Mouse (Mus musculus): Measurements from ENCODE around the gene Gpc6. TPM values are rescaled to one million over a fixed set of nuclear protein-coding genes. Genes with fewer than 3 reads are reported as not detected.

The Gpc6 gene
- polyA plus RNA-seq, 1 experiment from 2014 or later = 42.5 TPM

GRCm38 (mm10) chr14:117061078-117061477 lies 136.0 kb downstream of the Gpc6 start:
- no peaks in the 10 kb centered on the region for H3K9me3 ChIP-seq (ENCODE audit: control insufficient read depth, low read length)
- H3K27ac ChIP-seq (replicated peaks; ENCODE audit: low read depth, low read length) = no peak overlapping the region
- no peaks in the 10 kb centered on the region for H3K27me3 ChIP-seq (replicated peaks; ENCODE audit: control insufficient read depth, insufficient read depth, low read length)
- no peak for ATAC-seq (ENCODE audit: low read depth)
- no peak overlapping the region for H3K4me3 ChIP-seq (ENCODE audit: low read depth, low read length)
- no peaks in the 10 kb centered on the region for H3K4me1 ChIP-seq (ENCODE audit: control insufficient read depth, insufficient read depth, low read length)
- H3K4me2 ChIP-seq (ENCODE audit: low read depth, low read length) = no peak overlapping the region
- DNase-seq (ENCODE audit: low spot score) = no peak
- no peak overlapping the region for H3K9ac ChIP-seq (ENCODE audit: low read depth, low read length)
- no peaks in the 10 kb centered on the region for H3K36me3 ChIP-seq (ENCODE audit: control insufficient read depth, insufficient read depth, low read length)
- WGBS = 68% methylated on average over 2 of the region's 2 CpGs

DNA sequence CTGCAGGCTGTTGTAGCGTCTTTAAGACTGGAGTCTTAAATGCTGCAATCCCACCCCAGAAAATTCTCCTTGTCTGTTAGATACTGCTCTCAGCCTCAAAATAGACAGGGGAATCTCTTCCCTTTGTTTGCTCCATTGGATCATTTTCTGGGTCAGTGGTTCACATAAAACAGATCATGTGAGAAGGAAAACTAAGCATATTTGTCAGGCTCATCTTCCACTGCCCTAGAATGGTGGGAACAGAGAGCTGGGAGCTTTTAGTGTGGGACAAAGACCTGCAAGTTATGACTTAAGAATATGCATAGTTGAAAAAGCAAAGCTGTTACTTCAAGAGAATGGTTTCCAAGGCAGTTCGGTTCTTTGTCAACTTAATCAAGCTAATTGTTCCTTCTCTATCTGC lies 136.4 kb downstream of the Gpc6 start:
- Histone ChIP-seq H3K4me3 (ENCODE audit: low read depth, low read length) (no peak overlapping the region), H3K36me3 (ENCODE audit: control insufficient read depth, insufficient read depth, low read length) (no peaks in the 10 kb centered on the region), H3K4me1 (ENCODE audit: control insufficient read depth, insufficient read depth, low read length) (no peaks in the 10 kb centered on the region), H3K4me2 (ENCODE audit: low read depth, low read length) (no peak overlapping the region), H3K9me3 (ENCODE audit: control insufficient read depth, low read length) (no peaks in the 10 kb centered on the region), H3K27ac (replicated peaks; ENCODE audit: low read depth, low read length) (no peak overlapping the region), H3K9ac (ENCODE audit: low read depth, low read length) (no peak overlapping the region), H3K27me3 (replicated peaks; ENCODE audit: control insufficient read depth, insufficient read depth, low read length) (no peaks in the 10 kb centered on the region)
- DNase-seq (ENCODE audit: low spot score) = no peak
- ATAC-seq (ENCODE audit: low read depth) = no peak
- WGBS = 88% methylated on average over 2 of the region's 2 CpGs

- Histone ChIP-seq H3K27ac (replicated peaks; ENCODE audit: low read depth, low read length) (no peak overlapping the region), H3K9me3 (ENCODE audit: control insufficient read depth, low read length) (no peaks in the 10 kb centered on the region), H3K36me3 (ENCODE audit: control insufficient read depth, insufficient read depth, low read length) (no peaks in the 10 kb centered on the region), H3K4me2 (ENCODE audit: low read depth, low read length) (no peak overlapping the region), H3K27me3 (replicated peaks; ENCODE audit: control insufficient read depth, insufficient read depth, low read length) (no peaks in the 10 kb centered on the region), H3K4me1 (ENCODE audit: control insufficient read depth, insufficient read depth, low read length) (no peaks in the 10 kb centered on the region), H3K9ac (ENCODE audit: low read depth, low read length) (no peak overlapping the region), H3K4me3 (ENCODE audit: low read depth, low read length) (no peak overlapping the region)
- peak; percentile 84; the same call in 1 of the 2 replicates for ATAC-seq (ENCODE audit: low read depth)
- DNase-seq (ENCODE audit: low spot score) = peak; percentile 23
- 74% methylated on average over 5 of the region's 5 CpGs for WGBS
Observed at GRCm38 (mm10) chr14:117068179-117068578, 143.1 kb downstream of the Gpc6 start.

- no peaks in the 10 kb centered on the region for H3K36me3 ChIP-seq (ENCODE audit: control insufficient read depth, insufficient read depth, low read length)
- no peaks in the 10 kb centered on the region for H3K4me1 ChIP-seq (ENCODE audit: control insufficient read depth, insufficient read depth, low read length)
- no peak overlapping the region for H3K9ac ChIP-seq (ENCODE audit: low read depth, low read length)
- no peaks in the 10 kb centered on the region for H3K27me3 ChIP-seq (replicated peaks; ENCODE audit: control insufficient read depth, insufficient read depth, low read length)
- ATAC-seq (ENCODE audit: low read depth) = no peak
- H3K4me2 ChIP-seq (ENCODE audit: low read depth, low read length) = no peak overlapping the region
- no peak overlapping the region for H3K27ac ChIP-seq (replicated peaks; ENCODE audit: low read depth, low read length)
- 88% methylated on average over 4 of the region's 4 CpGs for WGBS
- H3K9me3 ChIP-seq (ENCODE audit: control insufficient read depth, low read length) = no peaks in the 10 kb centered on the region
- DNase-seq (ENCODE audit: low spot score) = no peak
- no peak overlapping the region for H3K4me3 ChIP-seq (ENCODE audit: low read depth, low read length)
Observed at GRCm38 (mm10) chr14:117070470-117071085, 145.5 kb downstream of the Gpc6 start.

GRCm38 (mm10) chr14:117093586-117093985 lies 168.5 kb downstream of the Gpc6 start:
- H3K27ac ChIP-seq (replicated peaks; ENCODE audit: low read depth, low read length) = no peak overlapping the region
- H3K9me3 ChIP-seq (ENCODE audit: control insufficient read depth, low read length) = no peaks in the 10 kb centered on the region
- no peaks in the 10 kb centered on the region for H3K4me1 ChIP-seq (ENCODE audit: control insufficient read depth, insufficient read depth, low read length)
- ATAC-seq (ENCODE audit: low read depth) (no peak), DNase-seq (ENCODE audit: low spot score) (no peak)
- 85% methylated on average over 4 of the region's 4 CpGs for WGBS
- H3K36me3 ChIP-seq (ENCODE audit: control insufficient read depth, insufficient read depth, low read length) = no peaks in the 10 kb centered on the region; the same call in 1 of the 2 replicates
- no peak overlapping the region for H3K4me3 ChIP-seq (ENCODE audit: low read depth, low read length)
- H3K9ac ChIP-seq (ENCODE audit: low read depth, low read length) = no peak overlapping the region
- no peaks in the 10 kb centered on the region for H3K27me3 ChIP-seq (replicated peaks; ENCODE audit: control insufficient read depth, insufficient read depth, low read length)
- no peak overlapping the region for H3K4me2 ChIP-seq (ENCODE audit: low read depth, low read length)

GRCm38 (mm10) chr14:117106900-117107299 lies 181.8 kb downstream of the Gpc6 start:
- no peaks in the 10 kb centered on the region for H3K36me3 ChIP-seq (ENCODE audit: control insufficient read depth, insufficient read depth, low read length)
- no peak overlapping the region for H3K4me3 ChIP-seq (ENCODE audit: low read depth, low read length)
- H3K27ac ChIP-seq (replicated peaks; ENCODE audit: low read depth, low read length) = no peak overlapping the region
- H3K9ac ChIP-seq (ENCODE audit: low read depth, low read length) = no peak overlapping the region
- WGBS = 92% methylated on average over 4 of the region's 4 CpGs
- H3K4me2 ChIP-seq (ENCODE audit: low read depth, low read length) = no peak overlapping the region
- ATAC-seq (ENCODE audit: low read depth) (no peak), DNase-seq (ENCODE audit: low spot score) (no peak)
- H3K27me3 ChIP-seq (replicated peaks; ENCODE audit: control insufficient read depth, insufficient read depth, low read length) = no peaks in the 10 kb centered on the region
- no peaks in the 10 kb centered on the region for H3K4me1 ChIP-seq (ENCODE audit: control insufficient read depth, insufficient read depth, low read length)
- no peaks in the 10 kb centered on the region for H3K9me3 ChIP-seq (ENCODE audit: control insufficient read depth, low read length)

GRCm38 (mm10) chr14:117113153-117113552 lies 188.0 kb downstream of the Gpc6 start:
- Histone ChIP-seq H3K4me3 (ENCODE audit: low read depth, low read length) (no peak overlapping the region), H3K9ac (ENCODE audit: low read depth, low read length) (no peak overlapping the region), H3K4me1 (ENCODE audit: control insufficient read depth, insufficient read depth, low read length) (no peaks in the 10 kb centered on the region), H3K27me3 (replicated peaks; ENCODE audit: control insufficient read depth, insufficient read depth, low read length) (no peaks in the 10 kb centered on the region), H3K4me2 (ENCODE audit: low read depth, low read length) (no peak overlapping the region), H3K9me3 (ENCODE audit: control insufficient read depth, low read length) (no peaks in the 10 kb centered on the region; the same call in 1 of the 2 replicates), H3K27ac (replicated peaks; ENCODE audit: low read depth, low read length) (no peak overlapping the region), H3K36me3 (ENCODE audit: control insufficient read depth, insufficient read depth, low read length) (no peaks in the 10 kb centered on the region)
- 84% methylated on average over 3 of the region's 3 CpGs for WGBS
- DNase-seq (ENCODE audit: low spot score) = peak; percentile 53
- ATAC-seq (ENCODE audit: low read depth) = no peak

DNA sequence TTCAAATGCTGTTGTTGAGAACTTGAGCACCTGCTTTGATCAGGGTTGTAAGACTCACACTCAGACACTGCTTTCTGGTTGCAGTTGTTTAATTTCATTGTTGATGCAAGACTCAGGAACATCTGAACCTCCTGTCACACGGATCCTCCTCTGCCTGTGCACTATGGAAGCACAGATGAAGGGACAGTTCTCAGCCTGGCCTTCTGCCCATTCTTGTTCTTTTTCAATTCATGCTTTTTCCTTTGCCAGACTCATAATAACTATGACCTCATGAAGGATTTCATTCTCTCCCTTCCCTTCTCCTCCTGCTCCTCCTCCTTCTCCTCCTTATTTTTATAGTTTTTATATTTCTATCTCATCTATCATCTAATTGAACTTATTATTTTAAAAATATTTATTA lies 196.9 kb downstream of the Gpc6 start:
- DNase-seq (ENCODE audit: low spot score) (peak; percentile 38), ATAC-seq (ENCODE audit: low read depth) (no peak)
- Histone ChIP-seq H3K9me3 (ENCODE audit: control insufficient read depth, low read length) (no peaks in the 10 kb centered on the region), H3K4me1 (ENCODE audit: control insufficient read depth, insufficient read depth, low read length) (no peaks in the 10 kb centered on the region), H3K4me2 (ENCODE audit: low read depth, low read length) (no peak overlapping the region), H3K4me3 (ENCODE audit: low read depth, low read length) (no peak overlapping the region), H3K27ac (replicated peaks; ENCODE audit: low read depth, low read length) (no peak overlapping the region), H3K36me3 (ENCODE audit: control insufficient read depth, insufficient read depth, low read length) (no peaks in the 10 kb centered on the region), H3K9ac (ENCODE audit: low read depth, low read length) (no peak overlapping the region), H3K27me3 (replicated peaks; ENCODE audit: control insufficient read depth, insufficient read depth, low read length) (no peaks in the 10 kb centered on the region)
- WGBS = 46% methylated on average over 1 of the region's 1 CpGs

- no peak overlapping the region for H3K4me3 ChIP-seq (ENCODE audit: low read depth, low read length)
- no peak overlapping the region for H3K4me2 ChIP-seq (ENCODE audit: low read depth, low read length)
- DNase-seq (ENCODE audit: low spot score) = no peak
- no peaks in the 10 kb centered on the region for H3K9me3 ChIP-seq (ENCODE audit: control insufficient read depth, low read length)
- H3K27ac ChIP-seq (replicated peaks; ENCODE audit: low read depth, low read length) = no peak overlapping the region
- H3K4me1 ChIP-seq (ENCODE audit: control insufficient read depth, insufficient read depth, low read length) = no peaks in the 10 kb centered on the region
- H3K27me3 ChIP-seq (replicated peaks; ENCODE audit: control insufficient read depth, insufficient read depth, low read length) = no peaks in the 10 kb centered on the region
- no peak overlapping the region for H3K9ac ChIP-seq (ENCODE audit: low read depth, low read length)
- no peak for ATAC-seq (ENCODE audit: low read depth)
- H3K36me3 ChIP-seq (ENCODE audit: control insufficient read depth, insufficient read depth, low read length) = no peaks in the 10 kb centered on the region
- WGBS = 64% methylated on average over 1 of the region's 1 CpGs
Observed at GRCm38 (mm10) chr14:117130334-117130733, 205.2 kb downstream of the Gpc6 start.

All from embryonic facial prominence, embryonic 14.5 days (tissue).